Mouse (Mus musculus): ENCODE results near the gene Ifna2.

Ifna2 gene

DNA sequence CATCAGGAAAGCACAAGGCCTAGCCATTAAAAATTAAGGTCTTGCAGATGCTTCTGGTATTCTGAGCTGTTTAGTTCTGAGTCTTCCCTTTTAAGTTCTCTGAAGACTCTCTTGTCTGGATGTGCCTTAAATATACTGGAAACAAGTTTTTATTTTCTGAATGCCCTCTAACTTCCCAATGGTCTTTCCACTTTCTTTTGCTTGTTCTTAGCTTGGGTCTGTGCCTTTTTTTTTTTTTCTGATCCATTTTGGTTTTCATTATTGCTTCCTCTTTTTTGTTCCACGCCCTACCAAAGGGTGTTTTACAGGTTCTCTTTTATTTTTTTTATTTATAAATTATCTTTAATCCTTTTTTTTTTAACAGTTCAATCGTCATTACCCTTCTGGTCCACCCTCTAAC is 39.4 kb downstream of the Ifna2 start, which contains the start of gene Ifna13:
Gene Ifna13 (minus strand): TSS at position 101 of the 400 bp plus-strand sequence.
- no peak for DNase-seq

DNA sequence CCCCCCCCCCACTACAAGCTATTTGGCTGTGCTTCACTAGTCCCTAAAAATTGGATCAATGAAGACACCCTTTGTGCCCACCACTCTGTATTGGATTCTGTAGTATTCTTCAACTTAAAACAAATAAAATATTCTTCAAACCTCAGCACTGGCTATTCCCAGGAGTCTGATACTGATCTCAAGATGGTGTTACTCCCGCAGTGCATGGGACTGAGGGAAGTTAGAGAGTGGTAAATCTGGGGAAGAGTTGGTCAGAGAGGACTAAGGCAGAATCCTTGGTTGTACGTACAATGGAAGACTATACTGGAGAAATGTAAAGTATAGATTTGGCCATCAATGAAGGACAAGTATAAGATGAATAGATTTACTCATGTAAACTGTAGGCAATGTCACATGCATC is 41.2 kb downstream of the Ifna2 start:
- DNase-seq: no peak

DNA sequence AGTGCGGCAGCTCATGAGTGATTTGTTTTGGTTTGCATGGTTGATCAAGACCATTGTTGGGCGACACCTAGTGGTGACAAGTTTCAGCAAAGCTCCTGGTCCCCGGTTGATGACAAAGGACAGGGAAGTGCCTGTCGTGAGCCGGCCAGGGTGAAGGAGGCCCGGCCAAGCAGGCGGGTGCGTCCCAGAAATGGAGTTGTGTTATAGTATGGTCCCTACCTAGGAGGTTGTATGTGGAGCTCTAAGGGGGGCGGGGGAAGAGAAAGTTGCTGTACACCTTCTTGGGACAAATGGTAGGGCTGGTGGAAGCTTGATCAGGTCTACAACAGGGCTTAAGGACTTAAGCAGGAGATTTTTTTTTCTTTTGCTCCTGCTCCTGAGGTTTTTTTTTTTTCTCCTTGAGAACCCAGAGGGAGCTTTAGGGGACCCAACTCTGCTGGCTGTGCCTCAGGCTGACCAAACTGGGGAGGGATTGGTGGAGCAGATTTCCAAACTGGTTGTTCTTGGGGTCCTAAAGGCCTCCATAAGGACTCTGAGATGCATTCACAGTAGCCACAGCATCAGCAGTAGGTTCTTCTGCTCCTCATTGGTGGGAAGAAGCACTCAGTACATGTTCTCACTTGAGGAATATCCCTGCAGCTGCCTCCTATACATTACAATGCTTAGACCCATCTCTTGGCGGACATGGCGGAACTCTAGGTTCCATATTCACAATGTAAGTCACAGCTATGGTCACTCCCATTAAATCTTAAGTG is 42.5 kb downstream of the Ifna2 start:
- DNase-seq: peak; percentile 98

DNA sequence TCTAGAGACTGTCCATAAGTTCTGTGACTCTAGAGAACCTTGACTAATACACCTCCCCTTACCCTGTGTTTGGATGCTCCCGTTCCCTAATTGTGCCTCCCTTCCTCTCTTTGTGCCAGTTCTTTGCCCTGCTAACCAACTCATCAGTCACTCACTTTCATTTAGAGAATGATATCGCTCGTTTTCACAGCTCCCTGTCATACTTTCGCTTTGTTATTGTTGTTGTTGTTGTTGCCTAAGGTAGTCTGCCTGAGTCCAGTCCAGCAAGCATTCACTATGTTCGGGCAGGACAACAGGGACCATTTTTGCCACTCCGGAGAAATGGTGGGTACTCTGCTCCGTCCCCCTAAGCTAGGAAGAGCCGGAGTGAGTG is 43.0 kb downstream of the Ifna2 start:
- DNase-seq: peak; percentile 88

DNA sequence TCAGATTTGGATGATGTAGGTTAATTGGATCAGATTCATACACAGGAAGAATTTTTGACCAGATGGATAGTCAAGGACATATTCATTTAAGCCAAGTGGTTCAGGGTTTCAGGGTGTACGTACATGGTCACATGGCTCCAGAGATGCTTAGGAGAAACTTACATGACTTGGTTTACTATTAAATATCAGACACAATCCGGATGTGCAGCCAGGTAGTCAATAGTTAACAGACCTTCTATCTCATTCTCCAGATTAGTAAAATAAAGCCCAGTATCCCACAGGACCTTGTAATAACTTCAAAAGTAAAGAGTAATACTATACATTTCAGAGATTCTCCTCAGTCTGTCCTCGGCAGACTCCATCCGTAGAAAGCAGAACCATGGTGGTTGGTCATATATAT is 49.4 kb downstream of the Ifna2 start, which contains the start of gene C87499:
Gene C87499 (minus strand): TSS at position 101 of the 400 bp plus-strand sequence.
- DNase-seq: no peak

Data from heart, adult 11 months (tissue).